Mouse (Mus musculus) limb, embryonic 14.5 days (tissue): Measurements from ENCODE around the gene Cabp1. TPM values are rescaled to one million over a fixed set of nuclear protein-coding genes. Genes with fewer than 3 reads are reported as not detected.

Experiments
- ATAC-seq: fragments of 200-750 bp; cut with Nextera tagmentation; 2 replicates; pipeline ENCODE4 v1.8.0; 2017; ENCODE audit warnings: low read depth, moderate number of reproducible peaks, moderate TSS enrichment; ENCODE audit not compliant: low FRiP score
- DNase-seq: peaks from one replicate; pipeline ENCODE4 v3.0.0-alpha.2; 2015; ENCODE audit warnings: low spot score
- H3K27ac ChIP-seq: fragments of 300-500 bp; sonication (generic); replicated peaks from 2 replicates; pipeline ENCODE4 v1.5.1; 2014; ENCODE audit warnings: low read depth, mild to moderate bottlenecking, low read length, moderate library complexity, mixed read lengths
- H3K27me3 ChIP-seq: fragments of 300-500 bp; sonication (generic); 2 replicates; pipeline ENCODE4 v1.6.1; 2014; ENCODE audit warnings: low read length, mixed read lengths; ENCODE audit not compliant: control insufficient read depth, insufficient read depth
- H3K36me3 ChIP-seq: fragments of 300-500 bp; sonication (generic); 2 replicates; pipeline ENCODE4 v1.6.1; 2014; ENCODE audit warnings: mild to moderate bottlenecking, low read length, moderate library complexity, mixed read lengths; ENCODE audit not compliant: control insufficient read depth, insufficient read depth
- H3K4me1 ChIP-seq: fragments of 300-500 bp; sonication (generic); 2 replicates; pipeline ENCODE4 v1.6.1; 2014; ENCODE audit warnings: antibody characterized with exemption, low read length, mixed read lengths; ENCODE audit not compliant: control insufficient read depth, insufficient read depth
- H3K4me2 ChIP-seq: fragments of 300-500 bp; sonication (generic); replicated peaks from 2 replicates; pipeline ENCODE4 v1.6.1; 2014; ENCODE audit warnings: low read depth, mild to moderate bottlenecking, low read length, moderate library complexity; ENCODE audit not compliant: severe bottlenecking
- H3K4me3 ChIP-seq: fragments of 300-500 bp; sonication (generic); replicated peaks from 2 replicates; pipeline ENCODE4 v1.5.1; 2014; ENCODE audit warnings: low read length
- H3K9ac ChIP-seq: fragments of 300-500 bp; sonication (generic); 2 replicates; pipeline ENCODE4 v1.6.1; 2014; ENCODE audit warnings: mild to moderate bottlenecking, low read depth, low read length, moderate library complexity; ENCODE audit not compliant: severe bottlenecking
- H3K9me3 ChIP-seq: fragments of 300-500 bp; sonication (generic); 2 replicates; pipeline ENCODE4 v1.6.1; 2016; ENCODE audit warnings: low read length; ENCODE audit not compliant: control insufficient read depth
- POLR2A ChIP-seq: fragments of 200-500 bp; IDR thresholded peaks from 2 replicates; pipeline ENCODE4 v1.8.0; 2012; ENCODE audit warnings: inconsistent platforms, mild to moderate bottlenecking, moderate library complexity, borderline replicate concordance; ENCODE audit not compliant: insufficient read depth, insufficient read length; ENCODE audit errors: extremely low read depth
- WGBS: fragments of 180-500 bp; shearing (Covaris S2); extraction: QIAGEN DNeasy Blood & Tissue Kit; methylation state at CpG from one replicate; pipeline ENCODE4 v1.1.7; 2014; 5-methylcytosine and 5-hydroxymethylcytosine counted together
- polyA plus RNA-seq, 2 experiments: library from polyadenylated mRNA; depleted of rRNA in 1 of 2; stranded (reverse) in 1 of 2; unstranded in 1 of 2; fragments of >200 nt; fragmentation: Nextera tagmentation in 1 of 2; extraction: Ambion mirVana in 1 of 2; gene quantifications; 2 replicates each; pipeline versions ENCODE4 v1.2.1 to v1.2.3; 2012 to 2014

Cabp1 gene
- polyA plus RNA-seq, 2 experiments: 1.5 to 4.7 TPM

DNA sequence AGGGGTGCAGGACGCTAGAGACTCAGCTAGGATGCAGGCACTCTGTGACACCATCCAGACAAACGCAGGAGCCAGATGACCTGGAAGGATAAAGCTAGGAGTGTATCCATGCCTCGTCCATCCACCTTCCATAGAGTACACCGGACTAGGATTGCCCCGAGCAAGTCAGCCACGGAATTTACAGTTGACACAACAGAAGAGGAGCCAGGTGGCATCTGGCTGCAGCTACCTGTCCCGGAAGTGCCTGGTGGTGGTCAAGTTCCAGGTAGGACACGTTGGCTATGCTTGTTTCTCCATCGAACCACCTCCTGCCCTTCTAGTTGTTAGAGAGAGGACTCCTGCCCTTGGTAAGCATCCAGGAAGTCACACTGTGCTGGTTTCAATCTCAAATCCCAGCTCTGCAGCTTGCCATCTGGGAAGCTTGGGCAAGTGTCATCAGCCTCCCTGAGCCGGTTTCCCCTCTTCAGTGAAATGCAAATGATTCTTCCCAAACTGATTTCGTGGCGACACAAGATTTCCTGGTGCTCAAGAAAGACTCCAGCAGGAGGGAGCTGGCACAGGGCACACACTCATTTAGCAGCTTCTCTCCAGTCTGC, 543 bp upstream of the Cabp1 start:
- no peak overlapping the region for H3K27ac ChIP-seq
- H3K36me3 ChIP-seq: no peaks in the 10 kb centered on the region
- WGBS: 2% methylated on average over 12 of the region's 12 CpGs
- peaks cover 36% of the 10 kb centered on the region for H3K27me3 ChIP-seq
- H3K9me3 ChIP-seq: no peaks in the 10 kb centered on the region
- peak overlapping the region; percentile 100 for H3K4me2 ChIP-seq
- H3K4me3 ChIP-seq: peak overlapping the region; percentile 53
- DNase-seq: no peak
- 0 out of 2 replicates have a peak overlapping the region, but pooled peaks have one; percentile 47 for H3K9ac ChIP-seq
- no peak for TF ChIP-seq POLR2A
- no peak for ATAC-seq
- peaks cover 9% of the 10 kb centered on the region for H3K4me1 ChIP-seq

DNA sequence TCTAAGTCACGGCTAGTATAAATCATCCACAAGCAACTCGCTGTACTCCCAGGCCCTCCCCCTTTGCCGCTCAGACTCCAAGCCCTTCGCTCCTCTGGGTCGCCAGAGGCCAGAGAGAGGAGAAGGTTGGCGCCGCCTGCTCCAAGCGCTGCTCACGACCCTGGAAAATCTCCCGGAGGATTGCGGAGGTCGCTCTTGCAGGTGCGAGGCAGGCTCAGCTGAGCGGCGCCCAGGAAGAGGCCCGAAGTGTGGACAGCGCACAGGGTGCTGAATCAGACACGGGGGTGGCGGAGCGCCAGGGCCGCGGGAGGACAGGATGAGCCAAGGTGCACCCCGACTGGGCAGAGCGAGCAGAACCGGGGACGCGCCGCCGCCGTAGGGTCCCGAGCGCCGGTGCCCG, 955 bp downstream of the Cabp1 start:
- peak overlapping the region; percentile 47; the same call in 1 of the 2 replicates for H3K9ac ChIP-seq
- no peak for ATAC-seq

DNA sequence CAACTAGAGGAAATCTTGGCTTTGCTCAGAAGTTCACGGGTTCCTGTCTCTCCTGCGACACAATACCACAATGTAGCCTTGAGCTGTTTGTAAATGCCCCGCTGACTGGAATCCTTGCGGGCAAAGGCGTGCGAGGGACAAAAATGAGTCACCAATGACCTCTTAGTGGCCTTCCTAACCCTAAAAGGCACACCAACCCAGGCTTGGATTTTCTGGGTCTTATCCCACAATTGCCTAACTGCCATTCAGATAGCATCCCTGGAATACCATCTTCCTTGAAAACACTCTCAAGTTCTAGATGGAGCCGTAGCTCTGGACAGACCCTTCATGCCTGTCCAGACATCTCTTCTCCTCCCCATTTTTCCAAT, 1.4 kb downstream of the Cabp1 start:
- H3K4me2 ChIP-seq: peak overlapping the region; percentile 100
- H3K9ac ChIP-seq: no peak overlapping the region
- peaks cover 9% of the 10 kb centered on the region for H3K4me1 ChIP-seq
- H3K27me3 ChIP-seq: peaks cover 36% of the 10 kb centered on the region
- H3K27ac ChIP-seq: no peak overlapping the region
- H3K36me3 ChIP-seq: no peaks in the 10 kb centered on the region
- peak overlapping the region; percentile 53 for H3K4me3 ChIP-seq
- WGBS: 19% methylated on average over 7 of the region's 7 CpGs
- no peaks in the 10 kb centered on the region for H3K9me3 ChIP-seq
- DNase-seq (no peak), ATAC-seq (no peak)
- TF ChIP-seq POLR2A: no peak

More for the DNA sequence above, 955 bp downstream of the Cabp1 start:
- Histone ChIP-seq H3K4me3 (peak overlapping the region; percentile 53), H3K27me3 (peaks cover 36% of the 10 kb centered on the region), H3K27ac (no peak overlapping the region), H3K9me3 (no peaks in the 10 kb centered on the region), H3K4me2 (peak overlapping the region; percentile 100), H3K4me1 (peaks cover 9% of the 10 kb centered on the region), H3K36me3 (no peaks in the 10 kb centered on the region)
- peak; percentile 12 for DNase-seq
- TF ChIP-seq POLR2A: no peak
- WGBS: 0% methylated on average over 29 of the region's 34 CpGs

DNA sequence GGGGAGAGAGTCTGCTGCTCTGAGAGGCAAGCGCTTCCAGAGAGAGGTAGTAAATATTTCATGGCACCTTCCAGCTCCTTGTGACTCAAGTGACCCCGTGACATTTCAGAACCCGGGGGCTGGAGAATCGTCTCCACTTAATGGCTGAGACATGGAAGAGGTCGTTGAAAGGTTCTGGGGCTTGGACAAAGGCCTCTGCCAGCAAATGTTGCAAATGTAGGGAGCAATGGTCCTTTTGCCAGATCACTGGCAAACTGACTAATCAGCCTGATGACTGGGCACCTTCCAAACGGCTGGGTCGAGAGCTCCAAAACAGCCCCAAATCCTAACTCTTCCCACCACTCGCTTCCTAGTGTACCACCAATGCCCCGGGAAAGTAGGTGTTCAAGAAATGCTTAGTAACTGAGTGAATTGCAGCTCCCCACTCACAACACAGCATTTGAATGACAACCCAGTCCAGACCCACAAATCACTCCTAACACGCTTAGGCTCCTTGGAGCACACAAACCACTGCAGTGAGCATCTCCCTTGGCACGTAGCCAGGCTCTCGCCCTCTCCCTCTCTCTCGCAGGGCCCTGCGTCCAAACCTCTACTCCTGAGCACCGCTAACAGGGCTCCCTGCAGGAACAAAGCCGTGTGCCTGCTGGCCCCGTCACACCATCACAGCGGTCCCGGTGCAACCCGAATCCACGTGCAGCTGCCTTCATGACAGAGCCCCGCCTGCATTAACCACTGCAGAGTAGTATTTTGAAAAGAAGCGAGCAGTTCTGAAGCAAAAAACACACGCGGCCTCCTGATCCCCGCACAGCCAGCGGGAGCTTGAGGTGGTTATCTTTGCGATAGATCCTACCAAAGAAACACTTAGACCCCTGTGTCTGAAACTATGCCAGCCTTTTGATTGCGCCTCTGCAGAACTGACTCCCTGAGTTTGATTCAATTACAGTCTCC, 2.0 kb downstream of the Cabp1 start:
- WGBS: 9% methylated on average over 26 of the region's 29 CpGs
- Histone ChIP-seq H3K9me3 (no peaks in the 10 kb centered on the region), H3K27me3 (peaks cover 36% of the 10 kb centered on the region), H3K36me3 (no peaks in the 10 kb centered on the region), H3K4me2 (no peak overlapping the region), H3K27ac (no peak overlapping the region), H3K9ac (no peak overlapping the region), H3K4me1 (peaks cover 11% of the 10 kb centered on the region), H3K4me3 (no peak overlapping the region)
- DNase-seq: no peak
- ATAC-seq: no peak
- no peak for TF ChIP-seq POLR2A

DNA sequence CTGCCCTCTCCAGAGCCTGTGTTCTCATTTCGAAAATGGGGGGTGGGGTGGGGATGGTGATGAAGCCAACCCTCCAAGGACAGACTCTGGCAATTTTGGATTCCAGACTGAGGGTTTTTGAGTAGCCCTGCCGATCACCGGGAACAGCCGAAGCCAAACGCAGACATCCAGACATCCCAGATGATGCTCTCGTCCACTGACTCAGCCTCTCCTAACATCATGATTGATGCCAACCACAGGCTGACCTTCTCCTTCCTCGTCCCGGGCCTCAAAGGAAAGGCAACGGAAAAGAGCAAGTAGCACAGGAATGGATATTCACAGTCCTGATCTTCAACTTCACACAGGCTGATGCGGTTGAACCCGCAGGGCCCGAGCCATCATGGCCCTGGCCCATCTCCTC, 4.1 kb downstream of the Cabp1 start:
- no peak for TF ChIP-seq POLR2A
- ATAC-seq (no peak), DNase-seq (no peak)
- WGBS: 65% methylated on average over 12 of the region's 12 CpGs
- Histone ChIP-seq H3K9ac (no peak overlapping the region), H3K27ac (no peak overlapping the region), H3K4me3 (no peak overlapping the region), H3K4me1 (peaks cover 16% of the 10 kb centered on the region), H3K9me3 (no peaks in the 10 kb centered on the region), H3K36me3 (no peaks in the 10 kb centered on the region), H3K27me3 (peaks cover 36% of the 10 kb centered on the region), H3K4me2 (no peak overlapping the region)
